30 mouse cellular contexts compared by ENCODE assay signal in the genomic region with DNA sequence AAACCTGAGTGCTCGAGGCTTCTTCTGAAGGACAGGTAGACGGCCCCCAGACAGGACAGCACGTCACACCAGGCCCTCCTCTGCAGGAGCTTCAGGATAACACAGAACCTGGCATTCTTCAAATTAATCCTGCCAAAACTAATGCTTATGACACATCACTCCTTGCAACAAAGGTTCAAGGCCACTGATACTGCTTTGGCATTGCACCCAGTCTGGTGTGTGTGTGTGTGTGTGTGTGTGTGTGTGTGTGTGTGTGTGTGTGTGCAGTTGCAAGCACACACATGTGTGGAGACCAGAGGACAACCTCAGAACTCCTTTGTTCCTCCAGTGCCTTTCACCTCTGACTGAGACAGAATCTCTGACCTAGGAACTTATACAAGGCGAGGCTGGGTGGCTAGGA. TPM values are rescaled to one million over a fixed set of nuclear protein-coding genes. Genes with fewer than 3 reads are reported as not detected.
A peak's percentile ranks its signal among the peaks of the same experiment; 100 is the strongest.
DNase-seq lines count a peak whose midpoint lies in the region; ATAC-seq and TF ChIP-seq lines count a peak whose summit lies in the region.
"Had no signal": no experiment of that assay in that cellular context is flagged by ENCODE, and none has a peak within 500 bp of the region (broad histone marks: within the 10 kb centered on the region; RNA-seq: fewer than 3 reads in every experiment).

No protein-coding gene starts in this region.

- no peaks in the 10 kb centered on the region for H3K36me3 ChIP-seq in kidney, postnatal 0 days (ENCODE audit: insufficient read depth, low read length)
- H3K36me3 ChIP-seq in intestine, embryonic 15.5 days = no peaks in the 10 kb centered on the region
- H3K36me3 ChIP-seq: hindbrain, embryonic 12.5 days; limb, embryonic 10.5 days; limb, embryonic 15.5 days; liver, embryonic 15.5 days; midbrain, embryonic 10.5 days; midbrain, embryonic 15.5 days; neural tube, embryonic 15.5 days; stomach, embryonic 15.5 days had no signal

- ATAC-seq in kidney, postnatal 0 days (replicated peaks; ENCODE audit: low FRiP score, low read depth) = no peak
- no peak for ATAC-seq in intestine, embryonic 15.5 days
- no peak for ATAC-seq in erythroblast, adult 5-6 weeks (replicated peaks; ENCODE audit: low FRiP score, poor library complexity, severe bottlenecking)
- ATAC-seq: forebrain, embryonic 14.5 days; hindbrain, postnatal 0 days; midbrain, embryonic 15.5 days had no signal

- no peak for TF ChIP-seq CTCF in kidney, postnatal 0 days (IDR thresholded peaks at IDR 0.05; ENCODE audit: low read depth)

- no peak overlapping the region for H3K9ac ChIP-seq in kidney, postnatal 0 days (ENCODE audit: low read depth, low read length)
- H3K9ac ChIP-seq in intestine, embryonic 15.5 days = no peak overlapping the region; the same call in 1 of the 2 replicates
- H3K9ac ChIP-seq: hindbrain, embryonic 12.5 days; limb, embryonic 15.5 days; liver, embryonic 15.5 days; midbrain, embryonic 15.5 days; neural tube, embryonic 15.5 days; stomach, embryonic 15.5 days had no signal

- H3K4me2 ChIP-seq in kidney, postnatal 0 days (ENCODE audit: low read length) = peak overlapping the region; percentile 95
- peak overlapping the region; percentile 95 for H3K4me2 ChIP-seq in intestine, embryonic 15.5 days (replicated peaks)
- H3K4me2 ChIP-seq: heart, embryonic 11.5 days; hindbrain, embryonic 12.5 days; limb, embryonic 15.5 days; liver, embryonic 15.5 days; midbrain, embryonic 15.5 days; neural tube, embryonic 15.5 days; stomach, embryonic 15.5 days had no signal

- 0 out of 2 replicates have a peak, but pooled peaks cover 3% of the 10 kb centered on the region for H3K4me1 ChIP-seq in kidney, postnatal 0 days (replicated peaks; ENCODE audit: insufficient read depth, low read length)
- H3K4me1 ChIP-seq in intestine, embryonic 15.5 days (replicated peaks) = peaks cover 32% of the 10 kb centered on the region

- H3K9me3 ChIP-seq in kidney, postnatal 0 days (replicated peaks; ENCODE audit: low read length) = no peaks in the 10 kb centered on the region
- no peaks in the 10 kb centered on the region for H3K9me3 ChIP-seq in intestine, embryonic 15.5 days
- H3K9me3 ChIP-seq: hindbrain, embryonic 12.5 days; limb, embryonic 10.5 days; limb, embryonic 15.5 days; liver, embryonic 15.5 days; midbrain, embryonic 10.5 days; midbrain, embryonic 15.5 days; neural tube, embryonic 15.5 days; stomach, embryonic 15.5 days had no signal

- peaks cover 19% of the 10 kb centered on the region for H3K27me3 ChIP-seq in kidney, postnatal 0 days (ENCODE audit: insufficient read depth, low read length)
- H3K27me3 ChIP-seq in intestine, embryonic 15.5 days (replicated peaks) = peaks cover 40% of the 10 kb centered on the region

- DNase-seq in adrenal gland, adult 2 months = peak; percentile 69
- no peak for DNase-seq in adrenal gland, postnatal 4 days (ENCODE audit: low spot score in 2 of 2)
- no peak for DNase-seq in kidney, postnatal 0 days (ENCODE audit: low spot score)
- no peak for DNase-seq in kidney, postnatal 14 days
- peak; percentile 70 for DNase-seq in adrenal gland, postnatal 14 days
- DNase-seq in thymus, postnatal 14 days = no peak
- DNase-seq: cerebellum, adult 8-10 months; cerebellum, postnatal 36 days; gastrocnemius, postnatal 36 days; heart, adult 18-20 months; heart, postnatal 36 days; kidney, adult 2 months; lung, postnatal 10 days; retina, postnatal 1 day; right cerebral cortex, postnatal 14 days had no signal

- 0 out of 2 replicates have a peak overlapping the region, but pooled peaks have one; percentile 16 for H3K27ac ChIP-seq in kidney, postnatal 0 days
- H3K27ac ChIP-seq in intestine, embryonic 15.5 days = no peak overlapping the region
- H3K27ac ChIP-seq: hindbrain, embryonic 12.5 days; hindbrain, postnatal 0 days; limb, embryonic 10.5 days; limb, embryonic 15.5 days; liver, embryonic 15.5 days; midbrain, embryonic 10.5 days; midbrain, embryonic 15.5 days; neural tube, embryonic 15.5 days; stomach, embryonic 15.5 days had no signal

- H3K4me3 ChIP-seq in kidney, postnatal 0 days (replicated peaks; ENCODE audit: low read depth, low read length) = no peak overlapping the region
- no peak overlapping the region for H3K4me3 ChIP-seq in intestine, embryonic 15.5 days (replicated peaks)
- H3K4me3 ChIP-seq: hindbrain, embryonic 12.5 days; limb, embryonic 10.5 days; limb, embryonic 15.5 days; liver, embryonic 15.5 days; midbrain, embryonic 10.5 days; midbrain, embryonic 15.5 days; neural tube, embryonic 15.5 days; stomach, embryonic 15.5 days had no signal

- 77% methylated on average over 4 of the region's 4 CpGs for WGBS in kidney, postnatal 0 days
- WGBS in intestine, embryonic 15.5 days = 78% methylated on average over 4 of the region's 4 CpGs

RNA-seq across cellular contexts. Expression of a gene that starts 3.0 kb away (rescaled TPM):
- total RNA-seq in adrenal gland, adult 2 months (2021) = 1 to 10 TPM in 1 of 2 experiments, under 1 TPM in 1; 0.78 to 1.6 TPM
- 1.5 and 1.9 TPM in 2 replicates for polyA plus RNA-seq in adrenal gland, adult 2 months (2012; rRNA removed)
- total RNA-seq in adrenal gland, postnatal 4 days (2021) = 1 to 10 TPM; 2.3 to 4.6 TPM
- polyA plus RNA-seq in kidney, postnatal 0 days (2015; fragmentation: Nextera tagmentation; extraction: Ambion mirVana) = 3.9 and 4.4 TPM in 2 replicates
- total RNA-seq in adrenal gland, postnatal 14 days (2021) = 1.3 and 1.4 TPM in 2 replicates
- 4.2 and 4.5 TPM in 2 replicates for polyA plus RNA-seq in intestine, embryonic 15.5 days (2015; fragmentation: Nextera tagmentation; extraction: Ambion mirVana)
- not detected in 2 replicates for total RNA-seq in erythroblast, adult 5-6 weeks (2015; ENCODE audit: low replicate concordance)
- not detected in 2 replicates for total RNA-seq in erythroblast, adult 5-6 weeks (2017; ENCODE audit: low replicate concordance)
- total RNA-seq: megakaryocyte progenitor cell, adult 5-6 weeks; MEL had no signal
- polyA plus RNA-seq: midbrain, embryonic 10.5 days had no signal

RNA-seq across cellular contexts. Expression of a gene that starts 15.1 kb away (rescaled TPM):
- total RNA-seq in adrenal gland, adult 2 months (2021) = under 1 TPM; 0.55 to 0.69 TPM
- polyA plus RNA-seq in adrenal gland, adult 2 months (2012; rRNA removed) = 0.42 and 0.50 TPM in 2 replicates
- 1 to 10 TPM in 1 of 2 experiments, under 1 TPM in 1; 0.90 to 1.1 TPM for total RNA-seq in adrenal gland, postnatal 4 days (2021)
- polyA plus RNA-seq in kidney, postnatal 0 days (2015; fragmentation: Nextera tagmentation; extraction: Ambion mirVana) = 0.13 and 0.18 TPM in 2 replicates
- 0.45 and 0.52 TPM in 2 replicates for total RNA-seq in adrenal gland, postnatal 14 days (2021)
- 0.11 and 0.13 TPM in 2 replicates for polyA plus RNA-seq in intestine, embryonic 15.5 days (2015; fragmentation: Nextera tagmentation; extraction: Ambion mirVana)
- not detected in 2 replicates for total RNA-seq in erythroblast, adult 5-6 weeks (2015; ENCODE audit: low replicate concordance)
- not detected in 2 replicates for total RNA-seq in erythroblast, adult 5-6 weeks (2017; ENCODE audit: low replicate concordance)
- total RNA-seq: megakaryocyte progenitor cell, adult 5-6 weeks; MEL had no signal
- polyA plus RNA-seq: limb, embryonic 10.5 days had no signal

Comparison
In these comparisons a context has a peak if more than half of its experiments do, and no peak if none do; other contexts are left out.
1. DNase-seq: peak in adrenal gland, adult 2 months (single experiment) and adrenal gland, postnatal 14 days (single experiment); none in adrenal gland, postnatal 4 days (0 of 2), kidney, postnatal 0 days (single experiment), kidney, postnatal 14 days (single experiment) and thymus, postnatal 14 days (single experiment).